ENCODE assay signal across 16 mouse cellular contexts in the genomic region with DNA sequence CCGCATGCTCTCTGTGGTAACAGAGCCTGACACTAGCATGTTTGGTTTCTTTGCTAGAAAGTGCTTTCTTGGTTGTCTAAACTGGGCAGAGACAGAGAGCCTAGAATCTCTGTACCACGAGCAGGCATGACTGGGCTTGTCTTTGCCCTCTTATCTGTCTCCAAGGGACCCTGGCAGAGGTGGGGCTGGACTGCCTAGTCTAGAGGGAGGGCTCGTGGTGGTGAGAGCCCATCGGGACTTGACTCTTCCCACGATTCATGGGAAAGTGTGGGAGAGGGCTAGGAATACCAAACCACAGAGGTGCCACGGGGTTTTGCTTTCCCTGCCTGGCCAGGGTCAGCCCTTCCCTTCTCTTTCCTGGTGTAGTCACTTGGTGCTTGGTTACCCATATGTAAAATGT.
"Had no signal": no experiment of that assay in that cellular context is flagged by ENCODE, and none has a peak within 500 bp of the region (broad histone marks: within the 10 kb centered on the region; RNA-seq: fewer than 3 reads in every experiment).

No protein-coding gene starts in this region.

- H3K27me3 ChIP-seq: intestine, embryonic 15.5 days; limb, embryonic 12.5 days; liver, embryonic 13.5 days; lung, embryonic 15.5 days; neural tube, embryonic 15.5 days had no signal

- H3K36me3 ChIP-seq: intestine, embryonic 15.5 days; limb, embryonic 12.5 days; liver, embryonic 13.5 days; lung, embryonic 15.5 days; midbrain, embryonic 10.5 days; neural tube, embryonic 15.5 days had no signal

- H3K4me1 ChIP-seq: intestine, embryonic 15.5 days; limb, embryonic 12.5 days; liver, embryonic 13.5 days; lung, embryonic 15.5 days; neural tube, embryonic 15.5 days had no signal

- H3K9me3 ChIP-seq: intestine, embryonic 15.5 days; limb, embryonic 12.5 days; liver, embryonic 13.5 days; lung, embryonic 15.5 days; midbrain, embryonic 10.5 days; neural tube, embryonic 15.5 days had no signal

- H3K4me3 ChIP-seq: intestine, embryonic 15.5 days; layer of hippocampus, adult 2 months; limb, embryonic 12.5 days; liver, embryonic 13.5 days; lung, embryonic 15.5 days; midbrain, embryonic 10.5 days; myocyte; neural tube, embryonic 15.5 days had no signal

- DNase-seq: kidney, adult 2 months; liver; liver, embryonic 13.5 days; liver, postnatal 0 days; midbrain, embryonic 14.5 days; right cerebral cortex, adult 18-20 months; right cerebral cortex, postnatal 25 days; thymus, postnatal 36 days had no signal

- H3K9ac ChIP-seq: intestine, embryonic 15.5 days; limb, embryonic 12.5 days; liver, embryonic 13.5 days; liver, postnatal 0 days; lung, embryonic 15.5 days; neural tube, embryonic 15.5 days had no signal

- ATAC-seq: intestine, embryonic 15.5 days; liver, postnatal 0 days had no signal

- H3K27ac ChIP-seq: intestine, embryonic 15.5 days; layer of hippocampus, adult 2 months; limb, embryonic 12.5 days; liver, embryonic 13.5 days; lung, embryonic 15.5 days; macrophage; midbrain, embryonic 10.5 days; neural tube, embryonic 15.5 days had no signal

- H3K4me2 ChIP-seq: intestine, embryonic 15.5 days; limb, embryonic 12.5 days; liver, embryonic 13.5 days; lung, embryonic 15.5 days; neural tube, embryonic 15.5 days had no signal
